Mouse (Mus musculus) gastrocnemius, adult 2 months (tissue): ENCODE data around the gene Mpi. TPM values are rescaled to one million over a fixed set of nuclear protein-coding genes. Genes with fewer than 3 reads are reported as not detected.

Experiments used
- DNase-seq: peaks from one replicate; pipeline ENCODE4 v3.0.0; 2022
- H3K27ac ChIP-seq: fragments of 200-600 bp; 2 replicates; pipeline ENCODE4 v1.8.1; 2022; ENCODE audit warnings: mild to moderate bottlenecking
- H3K4me3 ChIP-seq: fragments of 200-600 bp; 2 replicates; pipeline ENCODE4 v1.8.1; 2022; ENCODE audit warnings: mild to moderate bottlenecking, moderate library complexity
- CTCF ChIP-seq: fragments of 200-600 bp; IDR thresholded peaks from 2 replicates; pipeline ENCODE4 v1.8.1; 2022; ENCODE audit warnings: antibody characterized with exemption, mild to moderate bottlenecking, moderate library complexity
- intact Hi-C: fragments of 180-260 bp; cut with DNase I; formaldehyde crosslinking; loops from one replicate; pipeline ENCODE4 v1.15.1; 2025
- total RNA-seq, 2 experiments: library from RNA; stranded (reverse); gene quantifications; 2 replicates each; pipeline ENCODE4 v1.2.3; 2021

The Mpi gene
- total RNA-seq, 2 experiments from 2014 or later: 67.6 to 97.7 TPM

DNA sequence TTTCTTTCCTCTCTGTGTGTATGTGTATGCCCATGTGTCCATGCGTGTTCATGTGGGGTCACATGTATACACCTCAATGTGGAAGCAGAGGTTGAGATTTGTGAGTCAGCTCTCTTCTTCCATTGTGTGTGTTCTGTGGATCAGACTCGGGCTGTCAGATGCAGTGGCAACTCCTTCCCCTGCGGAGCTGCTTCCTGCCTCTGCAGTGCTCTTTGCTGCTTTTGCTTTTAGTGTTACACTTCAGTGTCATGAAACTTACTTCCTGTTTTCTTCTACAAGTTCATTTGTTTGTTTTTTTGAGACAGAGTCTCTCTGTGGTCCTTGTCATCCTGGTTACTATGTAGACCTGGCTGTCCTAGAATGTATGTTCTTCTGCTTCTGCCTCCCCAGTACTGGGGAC lies 32.4 kb upstream of the Mpi start:
- no peak for TF ChIP-seq CTCF

DNA sequence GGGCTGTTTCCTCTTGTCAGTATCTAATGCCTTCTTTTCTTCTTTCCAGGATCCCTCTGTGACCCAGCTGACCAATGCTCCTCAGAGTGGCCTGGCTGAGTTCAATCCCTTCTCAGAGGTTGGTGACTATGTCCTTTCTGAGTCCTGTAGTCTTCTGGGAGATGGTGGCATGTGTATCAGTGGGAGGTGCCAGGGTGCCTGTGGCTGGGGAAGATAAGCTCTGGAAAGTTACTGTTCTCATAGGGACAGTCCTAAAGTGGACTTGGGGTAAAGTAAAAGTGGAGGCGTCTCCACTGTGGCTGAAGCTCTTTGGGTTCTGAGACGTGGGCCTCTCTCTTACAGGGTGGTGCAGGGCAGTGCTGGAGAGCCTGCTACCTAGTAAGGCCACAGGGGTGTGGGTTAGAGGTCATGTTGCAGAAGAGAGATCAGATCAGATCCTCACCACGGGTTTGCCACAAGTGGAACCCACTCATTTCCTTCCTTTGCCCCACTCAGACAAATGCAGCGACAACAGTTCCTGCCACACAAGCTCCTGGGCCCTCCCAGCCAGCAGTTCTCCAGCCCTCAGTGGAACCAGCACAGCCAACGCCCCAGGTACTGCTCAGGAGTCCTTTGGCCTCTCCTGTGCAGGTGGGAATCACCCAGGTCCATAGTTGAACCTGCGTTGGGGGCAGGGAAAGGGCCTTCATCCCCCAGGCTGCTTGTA lies 24.7 kb upstream of the Mpi start:
- no peak overlapping the region for H3K4me3 ChIP-seq
- DNase-seq: no peak
- intact Hi-C loops: no loop called here
- H3K27ac ChIP-seq: peak overlapping the region; percentile 46
- TF ChIP-seq CTCF: no peak

More for the DNA sequence above, 32.4 kb upstream of the Mpi start:
- intact Hi-C loops: no loop called here
- DNase-seq: no peak
- no peak overlapping the region for H3K27ac ChIP-seq
- H3K4me3 ChIP-seq: no peak overlapping the region

DNA sequence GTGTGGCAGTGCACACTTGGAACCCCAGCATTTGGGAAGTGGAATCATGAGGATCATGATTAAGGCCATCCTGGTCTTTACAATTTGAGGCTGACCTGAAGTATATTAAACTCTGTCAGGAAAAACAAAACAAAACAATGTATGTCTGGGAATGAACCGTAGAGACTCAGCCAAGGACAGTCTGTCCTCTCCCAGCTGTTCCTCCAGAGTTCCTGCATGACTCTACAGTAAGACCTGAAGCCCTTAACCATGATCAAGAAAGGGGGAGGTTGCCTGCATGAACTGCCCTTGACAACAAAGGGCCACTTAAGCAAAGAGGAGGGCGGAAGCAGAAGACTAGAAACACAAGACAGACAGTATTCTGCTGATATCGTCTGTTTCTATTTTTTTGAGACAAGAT lies 23.0 kb upstream of the Mpi start:
- no peak overlapping the region for H3K4me3 ChIP-seq
- no peak for TF ChIP-seq CTCF
- intact Hi-C loops: no loop called here
- no peak for DNase-seq
- peak overlapping the region; percentile 3 for H3K27ac ChIP-seq

DNA sequence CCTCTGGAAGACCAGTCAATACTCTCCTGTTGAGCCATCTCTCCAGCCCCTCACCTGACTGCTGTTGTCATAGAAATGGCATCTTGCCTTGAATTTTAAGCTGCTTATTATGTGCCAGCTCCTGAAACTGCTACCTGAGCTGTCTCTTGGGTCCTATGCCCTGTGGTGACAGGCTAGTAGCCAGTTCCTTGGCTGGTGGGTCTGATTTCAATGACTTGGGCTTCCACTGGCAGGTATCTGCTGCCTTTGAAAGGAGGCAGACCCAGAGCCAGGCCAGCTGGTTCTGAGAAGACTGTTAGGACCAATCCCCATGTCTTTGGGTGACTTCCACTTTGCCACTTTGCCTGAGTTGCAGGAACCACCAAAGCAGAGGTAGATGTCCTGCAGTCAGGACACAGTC lies 21.8 kb upstream of the Mpi start:
- DNase-seq: peak; percentile 57
- TF ChIP-seq CTCF: no peak
- H3K4me3 ChIP-seq: no peak overlapping the region
- peak overlapping the region; percentile 75 for H3K27ac ChIP-seq
- intact Hi-C loops: no loop called here

DNA sequence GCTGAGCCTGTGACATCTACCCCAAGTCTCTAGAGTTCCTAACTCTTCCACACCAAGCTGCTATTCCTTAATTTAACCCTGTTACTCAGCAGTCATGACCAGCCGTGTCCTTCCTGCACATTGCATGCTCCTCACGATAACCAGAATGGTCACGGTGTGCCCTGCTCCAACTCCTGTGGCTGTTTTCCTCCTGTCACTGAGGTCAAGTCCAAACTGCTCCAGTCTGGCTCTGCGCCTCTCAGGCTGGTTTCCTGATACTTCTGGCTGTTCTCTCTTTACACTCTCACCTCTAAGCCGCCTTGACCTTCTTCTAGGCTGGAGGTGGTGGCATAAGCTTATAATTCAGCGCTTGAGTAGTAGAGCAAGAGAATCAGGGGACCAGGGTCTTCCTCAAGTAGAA lies 15.9 kb upstream of the Mpi start:
- no peak for TF ChIP-seq CTCF
- peak overlapping the region; percentile 85 for H3K27ac ChIP-seq
- intact Hi-C loops: no loop called here
- peak overlapping the region; percentile 29; the same call in 1 of the 2 replicates for H3K4me3 ChIP-seq
- DNase-seq: peak; percentile 82

DNA sequence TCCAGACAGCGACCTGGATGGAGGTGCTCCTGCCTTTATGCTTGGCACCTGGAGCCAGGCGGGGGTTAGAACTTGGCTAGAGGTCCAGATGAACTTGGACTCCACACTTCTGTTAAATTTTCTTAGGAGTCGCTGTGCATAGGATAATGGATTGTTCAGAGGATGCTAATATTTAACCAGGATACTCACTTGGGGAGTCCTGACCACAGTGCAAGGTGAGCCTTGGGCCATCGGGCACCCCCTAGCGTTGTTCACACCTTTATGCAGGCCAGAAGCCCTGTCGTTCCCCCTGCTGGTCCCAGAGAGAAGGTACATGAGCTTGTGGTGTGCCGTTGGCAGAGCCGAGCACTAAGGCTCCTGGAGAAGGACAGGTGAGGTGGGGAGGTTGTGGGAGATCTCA lies 14.3 kb upstream of the Mpi start:
- Histone ChIP-seq H3K4me3 (no peak overlapping the region), H3K27ac (peak overlapping the region; percentile 85)
- DNase-seq: no peak
- peak; percentile 37 for TF ChIP-seq CTCF
- intact Hi-C loops: no loop called here

DNA sequence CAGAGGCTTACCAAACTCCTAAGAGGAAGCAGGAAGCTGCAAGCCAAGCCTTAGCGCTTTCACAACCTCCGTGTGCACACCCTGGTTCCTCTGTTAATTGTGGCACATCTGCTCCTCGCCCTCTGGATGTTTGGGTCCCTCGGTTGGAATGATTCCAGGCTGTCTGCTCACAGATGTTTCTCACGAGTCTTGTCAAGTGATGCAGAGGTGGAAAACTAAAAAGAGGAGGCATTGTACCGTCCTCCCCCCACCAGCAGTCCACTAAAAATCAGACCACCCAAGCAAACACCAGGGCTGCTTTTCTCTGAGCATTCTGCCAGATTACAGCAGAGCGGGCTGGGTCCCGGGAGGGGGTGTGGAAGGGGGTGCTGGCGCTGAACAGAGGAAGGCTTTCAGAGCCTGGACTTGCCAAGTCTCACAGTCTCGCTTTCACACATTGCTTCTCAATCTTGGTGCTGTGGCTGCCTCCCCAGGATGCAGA lies 13.2 kb upstream of the Mpi start:
- peak overlapping the region; percentile 38 for H3K4me3 ChIP-seq
- TF ChIP-seq CTCF: no peak
- H3K27ac ChIP-seq: peak overlapping the region; percentile 85
- intact Hi-C loops: no loop called here
- peak; percentile 62 for DNase-seq

DNA sequence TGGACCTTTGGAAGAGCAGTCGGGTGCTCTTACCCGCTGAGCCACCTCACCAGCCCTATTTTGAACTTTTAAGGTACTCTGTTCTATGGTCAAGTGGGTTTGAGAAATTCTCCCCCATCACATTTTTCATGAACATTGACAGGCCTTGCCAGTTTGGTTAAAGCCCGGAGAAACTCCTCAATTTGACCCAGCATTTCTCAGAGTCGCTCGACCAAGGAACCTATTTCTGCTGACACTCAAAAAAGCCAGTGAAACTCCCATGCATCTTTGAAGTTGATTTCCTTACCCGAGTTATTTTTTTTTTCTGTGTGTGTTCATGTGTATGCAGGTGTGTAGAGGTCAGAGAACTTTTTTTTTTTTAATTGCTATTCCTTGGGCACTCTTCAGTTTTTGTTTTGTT lies 12.0 kb upstream of the Mpi start:
- intact Hi-C loops: no loop called here
- no peak for DNase-seq
- TF ChIP-seq CTCF: no peak
- no peak overlapping the region for H3K4me3 ChIP-seq
- H3K27ac ChIP-seq: peak overlapping the region; percentile 85

DNA sequence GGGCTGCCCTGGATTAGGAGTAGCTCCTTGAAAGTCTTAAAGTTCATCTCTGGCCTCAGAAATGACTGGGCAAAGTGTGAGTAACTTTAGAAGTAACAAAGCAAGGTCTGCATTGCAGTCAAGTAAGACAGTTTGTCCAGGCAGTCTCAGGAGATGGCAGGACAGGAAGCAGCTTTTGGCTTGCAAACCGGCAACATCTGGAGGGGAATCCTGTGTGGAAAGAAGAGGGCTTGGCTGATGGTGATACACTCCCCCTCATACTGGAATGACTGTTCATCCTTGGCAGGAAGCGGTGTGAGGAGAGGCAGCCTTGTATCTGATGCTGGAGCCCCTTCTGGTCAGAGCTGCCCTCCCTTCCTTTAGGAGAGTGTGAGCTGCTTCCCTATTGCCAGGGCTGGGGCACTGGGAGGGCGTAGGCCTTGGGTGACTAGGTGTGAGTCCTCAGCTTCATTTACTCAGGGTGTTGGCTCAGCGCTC lies 10.4 kb upstream of the Mpi start:
- peak; percentile 67 for DNase-seq
- peak overlapping the region; percentile 85 for H3K4me3 ChIP-seq
- no peak for TF ChIP-seq CTCF
- H3K27ac ChIP-seq: peak overlapping the region; percentile 97
- intact Hi-C loops: loop anchor here (1.0 to 2.0 kb wide), 2 partner anchors 14 to 40 kb away; no protein-coding TSS in a partner anchor

DNA sequence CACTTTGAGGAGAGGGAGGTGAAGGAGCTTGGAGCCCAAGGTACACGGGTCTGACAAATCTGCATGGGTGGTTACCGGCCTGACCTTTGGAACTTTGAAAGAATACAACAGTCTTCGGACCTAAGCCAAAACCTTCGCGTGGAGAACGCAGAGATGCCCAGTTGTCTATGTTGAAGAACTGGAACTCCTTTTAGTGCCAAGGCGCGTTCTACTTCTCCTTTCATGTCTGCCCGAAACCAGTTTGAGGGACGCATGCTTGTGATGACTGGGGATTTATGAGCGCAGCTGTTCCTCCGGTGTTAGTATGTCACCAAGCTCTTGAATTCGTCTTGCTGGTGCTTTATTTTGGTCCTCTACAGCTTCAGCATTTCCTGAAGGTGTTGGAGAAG lies 9.1 kb upstream of the Mpi start:
- DNase-seq: peak; percentile 71
- TF ChIP-seq CTCF: no peak
- Histone ChIP-seq H3K27ac (peak overlapping the region; percentile 97), H3K4me3 (peak overlapping the region; percentile 85)
- intact Hi-C loops: loop anchor here (2.0 kb wide), 1 partner anchor 13 kb away; no protein-coding TSS in a partner anchor

DNA sequence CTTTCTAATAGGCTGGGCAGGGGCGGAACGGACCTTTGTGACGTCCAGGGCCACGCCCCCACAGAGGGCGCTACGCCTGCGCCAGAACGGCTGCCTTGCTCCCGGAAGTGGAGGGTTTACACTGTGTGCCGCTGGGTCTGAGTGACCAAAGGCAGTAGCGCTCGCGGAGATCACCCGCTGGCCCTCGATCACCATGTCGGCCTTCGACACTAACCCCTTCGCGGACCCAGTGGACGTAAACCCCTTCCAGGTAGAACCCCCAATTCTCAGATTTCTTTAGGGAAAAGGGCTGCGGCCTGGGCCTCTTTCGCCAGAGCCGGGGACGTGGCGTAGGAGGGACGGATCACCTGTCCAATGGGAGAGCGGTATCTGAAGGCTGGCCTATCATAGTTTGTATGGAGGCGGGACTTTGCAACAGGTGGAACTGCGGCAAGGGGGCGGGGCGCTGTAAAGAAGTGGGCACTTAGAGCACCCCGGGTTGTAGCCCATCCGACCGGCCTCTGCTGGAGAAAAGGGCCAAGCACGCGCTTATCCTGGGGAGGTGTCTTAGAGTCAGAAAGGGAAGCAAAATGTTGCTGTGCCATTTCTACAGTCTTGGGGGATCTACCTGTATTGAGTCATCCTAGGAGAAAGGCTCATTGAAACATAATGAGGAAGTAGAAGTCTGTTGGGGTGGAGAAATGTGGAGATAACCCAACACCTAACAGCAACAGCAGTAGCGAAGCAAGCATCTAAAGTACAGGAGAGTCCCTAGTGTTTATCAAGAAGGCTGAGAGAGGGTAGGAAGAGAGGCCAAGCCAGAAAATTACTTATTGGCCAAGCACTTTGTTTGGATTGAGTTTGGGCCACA lies 8.5 kb upstream of the Mpi start, which contains the start of gene Scamp2:
Scamp2 (plus strand) TSS at position 83 of the 850 bp plus-strand sequence.
- intact Hi-C loops: no loop called here
- DNase-seq: peak; percentile 96
- Histone ChIP-seq H3K27ac (peak within 1 kb of the TSS; percentile 97), H3K4me3 (peak within 1 kb of the TSS; percentile 85)
- peak; percentile 29 for TF ChIP-seq CTCF

DNA sequence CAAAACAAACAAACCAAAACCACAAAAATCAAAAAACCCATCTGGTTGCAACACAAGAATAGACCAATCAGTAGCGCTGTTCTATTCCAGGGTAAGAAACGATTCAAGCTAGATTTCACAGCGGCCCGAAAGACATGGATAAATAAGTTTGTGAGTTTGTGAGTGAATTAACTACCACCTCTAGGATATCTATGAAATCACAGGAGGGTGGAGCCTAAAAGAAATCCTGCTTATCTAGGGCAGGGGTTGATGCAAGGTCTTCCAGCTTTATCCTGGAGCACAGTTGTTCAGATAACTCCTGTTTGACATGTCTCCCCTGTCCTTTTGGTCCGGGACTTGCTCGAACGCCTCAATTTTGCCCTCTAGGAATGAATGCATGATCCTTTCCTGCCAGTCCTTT lies 7.7 kb upstream of the Mpi start:
- Histone ChIP-seq H3K4me3 (peak overlapping the region; percentile 85), H3K27ac (peak overlapping the region; percentile 97)
- DNase-seq: no peak
- intact Hi-C loops: no loop called here
- no peak for TF ChIP-seq CTCF

DNA sequence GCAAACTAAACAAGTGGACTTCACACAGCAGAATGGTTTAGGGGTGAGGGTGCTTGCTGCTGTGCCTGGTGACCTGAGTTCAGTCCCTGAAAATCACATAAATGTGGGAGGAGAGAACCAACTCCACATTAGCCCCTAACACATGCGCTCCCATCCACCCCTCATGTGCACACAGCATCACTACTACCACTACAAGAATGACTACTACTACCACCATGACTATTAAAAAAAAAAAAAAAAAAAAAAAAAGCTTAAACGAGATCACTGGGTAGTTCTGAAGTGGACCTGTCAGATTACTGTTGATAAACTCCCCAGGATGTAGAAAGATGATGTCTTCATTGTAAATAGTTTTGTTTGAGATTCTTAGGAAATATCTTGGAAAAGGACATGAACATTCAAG lies 7.0 kb upstream of the Mpi start:
- H3K4me3 ChIP-seq: no peak overlapping the region
- DNase-seq: no peak
- TF ChIP-seq CTCF: no peak
- H3K27ac ChIP-seq: no peak overlapping the region
- intact Hi-C loops: no loop called here
